Mouse (Mus musculus) stomach, adult 2 months (tissue): ENCODE data around the gene Faim. TPM values are rescaled to one million over a fixed set of nuclear protein-coding genes. Genes with fewer than 3 reads are reported as not detected.

ENCODE experiments used
- polyA plus RNA-seq: library from polyadenylated mRNA; depleted of rRNA; stranded (reverse); fragments of >200 nt; gene quantifications from 2 replicates; pipeline ENCODE4 v1.2.3, GENCODE M21; 2012; rRNA removed

Gene Faim
- polyA plus RNA-seq: 0.39 and 0.51 TPM in 2 replicates

DNA sequence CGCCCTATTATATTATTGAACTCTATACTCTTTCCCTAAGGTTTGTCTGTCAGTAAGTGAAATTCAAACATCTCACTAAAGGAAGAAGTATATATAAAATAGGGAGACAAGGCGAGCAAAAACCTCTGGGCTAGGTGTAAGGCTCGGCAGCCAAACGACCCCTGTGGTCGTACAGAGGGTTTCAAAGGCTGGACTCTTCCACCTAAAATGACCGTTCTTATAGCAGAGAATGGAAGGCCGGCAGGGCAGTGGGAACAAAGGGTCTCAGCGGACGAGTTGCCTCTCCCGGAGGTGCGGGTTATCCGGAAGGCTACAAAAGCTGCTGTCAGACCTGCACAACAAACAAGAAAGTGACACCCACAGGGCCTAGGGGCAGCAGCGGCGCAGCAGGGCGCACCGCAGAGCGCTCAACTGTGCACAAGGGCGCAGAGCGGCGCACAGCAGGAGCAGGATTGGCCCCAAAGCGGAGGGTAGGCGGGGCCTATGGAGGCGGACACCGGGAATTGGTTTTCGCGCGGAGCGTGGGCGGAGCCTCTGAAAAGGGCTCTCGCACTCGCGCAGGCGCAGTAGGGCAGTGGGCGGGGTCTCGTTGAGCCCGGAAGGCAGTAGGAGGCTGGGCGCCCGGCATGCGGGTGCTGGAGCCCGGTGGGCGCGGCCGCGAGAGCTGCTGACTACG lies at the start of gene Faim:
Gene Faim, plus strand, starts transcription at position 574 of the 676 bp plus-strand sequence.

DNA sequence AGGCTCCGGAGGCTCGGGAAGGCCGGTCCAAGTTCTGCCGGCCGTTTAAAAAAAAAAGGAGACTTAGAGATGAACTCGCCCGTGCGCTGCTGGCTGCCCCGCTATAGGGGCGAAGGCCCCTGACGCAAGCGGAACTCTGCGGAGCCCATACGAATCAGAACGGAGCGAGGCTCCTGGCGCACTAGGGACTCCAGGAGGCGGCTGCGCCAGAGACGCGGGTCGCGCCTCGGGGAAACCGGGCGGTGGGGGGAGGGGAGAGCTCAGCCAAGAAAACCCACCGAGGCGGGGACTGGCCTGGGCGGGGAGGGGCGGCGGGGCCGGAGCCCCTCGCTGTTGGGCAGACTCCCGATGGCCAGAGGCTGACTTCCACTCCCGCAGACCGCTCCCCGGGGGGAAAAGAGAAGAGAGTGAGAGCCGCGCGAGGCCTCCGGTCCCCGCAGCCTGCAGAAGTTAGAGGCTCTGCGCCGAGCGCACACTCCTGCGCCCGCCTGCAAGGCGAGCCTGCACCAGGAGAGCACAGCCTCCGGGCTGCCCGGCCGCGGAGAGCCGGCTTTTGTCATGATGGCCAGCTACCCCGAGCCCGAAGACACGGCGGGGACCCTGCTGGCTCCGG lies 31.0 kb upstream of the Faim start, which contains the start of gene Foxl2:
Gene Foxl2, plus strand, starts transcription at position 186 of the 613 bp plus-strand sequence.

DNA sequence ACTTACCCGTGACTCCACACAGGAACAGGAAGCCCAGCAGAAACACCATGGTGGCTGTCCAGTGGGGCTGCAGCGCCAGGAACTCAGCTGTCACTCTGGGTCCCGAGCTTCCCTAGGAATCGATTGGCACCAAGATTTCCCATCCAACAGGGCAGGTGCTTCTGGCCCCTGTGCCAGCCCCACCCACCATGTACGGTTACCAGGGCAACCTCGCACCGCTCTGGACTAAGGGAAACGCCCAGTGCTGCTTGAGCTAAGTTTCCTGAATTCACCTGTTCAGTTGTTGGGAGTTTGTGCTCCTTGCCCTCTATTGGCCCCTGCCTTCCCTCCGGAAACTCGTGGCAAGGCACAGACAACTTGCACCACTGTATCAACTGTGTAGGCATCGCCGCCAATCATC lies 49.4 kb downstream of the Faim start, which contains the start of gene Gm1123:
Gene Gm1123, minus strand, starts transcription at position 141 of the 400 bp plus-strand sequence.

Other genes with a start within 250 kb of the Faim start
- not detected in 2 replicates for gene Prr23a1, start 143.9 kb upstream of the Faim start, polyA plus RNA-seq
- gene Prr23a2, start 129.9 kb upstream of the Faim start, polyA plus RNA-seq: not detected in 2 replicates
- not detected in 2 replicates for gene Prr23a3, start 121.6 kb upstream of the Faim start, polyA plus RNA-seq
- gene 7420426K07Rik, start 83.3 kb upstream of the Faim start, polyA plus RNA-seq: not detected in 2 replicates
- 0.06 and 0.08 TPM in 2 replicates for gene Foxl2, start 31.1 kb upstream of the Faim start, polyA plus RNA-seq
- 0.10 and 0.13 TPM in 2 replicates for gene Gm1123, start 49.3 kb downstream of the Faim start, polyA plus RNA-seq
- 0.82 and 0.84 TPM in 2 replicates for gene Pik3cb, start 154.2 kb downstream of the Faim start, polyA plus RNA-seq